Mouse (Mus musculus) small intestine, adult 2 months (tissue): ENCODE results near the gene Crip3. TPM values are rescaled to one million over a fixed set of nuclear protein-coding genes. Genes with fewer than 3 reads are reported as not detected.

Experiments
- H3K27ac ChIP-seq: fragments of 200-500 bp; 2 replicates; pipeline ENCODE4 v1.5.1; 2012; ENCODE audit warnings: low read depth, low read length, control low read depth, inconsistent platforms; ENCODE audit not compliant: insufficient read depth
- H3K27me3 ChIP-seq: fragments of 200-500 bp; 2 replicates; pipeline ENCODE4 v1.6.1; 2012; ENCODE audit warnings: mild to moderate bottlenecking, moderate library complexity, low read length, inconsistent platforms; ENCODE audit not compliant: control insufficient read depth, insufficient read depth
- H3K36me3 ChIP-seq: fragments of 200-500 bp; 2 replicates; pipeline ENCODE4 v1.6.1; 2012; ENCODE audit warnings: mild to moderate bottlenecking, low read length, control low read depth, inconsistent platforms; ENCODE audit not compliant: control insufficient read depth, insufficient read depth
- H3K4me1 ChIP-seq: fragments of 200-500 bp; 2 replicates; pipeline ENCODE4 v1.6.1; 2012; ENCODE audit warnings: low read length, inconsistent platforms, mixed read lengths; ENCODE audit not compliant: control insufficient read depth, insufficient read depth, insufficient read length
- H3K4me3 ChIP-seq: fragments of 200-500 bp; 2 replicates; pipeline ENCODE4 v1.5.1; 2012; ENCODE audit warnings: low read depth, mild to moderate bottlenecking, control low read depth, inconsistent platforms, low read length, moderate library complexity
- CTCF ChIP-seq: fragments of 200-500 bp; IDR thresholded peaks from 2 replicates; pipeline ENCODE4 v1.5.1; 2012; ENCODE audit warnings: low read depth, mild to moderate bottlenecking, control low read depth, inconsistent platforms, low read length, moderate library complexity, mixed read lengths; ENCODE audit not compliant: insufficient replicate concordance, insufficient read length; ENCODE audit errors: extremely low read depth
- POLR2A ChIP-seq: fragments of 200-500 bp; IDR thresholded peaks from 2 replicates; pipeline ENCODE4 v1.6.1; 2012; ENCODE audit warnings: low read depth, mild to moderate bottlenecking, control low read depth, inconsistent platforms, low read length, moderate library complexity
- WGBS: fragments of 180-500 bp; shearing (Covaris S2); methylation state at CpG from one replicate; pipeline ENCODE4 v1.1.7; 2018; 5-methylcytosine and 5-hydroxymethylcytosine counted together
- polyA plus RNA-seq: library from polyadenylated mRNA; depleted of rRNA; stranded (reverse); fragments of >200 nt; gene quantifications from 2 replicates; pipeline ENCODE4 v1.2.3, GENCODE M21; 2012

Crip3 gene
- polyA plus RNA-seq, 1 experiment, result not detected

- TF ChIP-seq CTCF (no peak), POLR2A (no peak)
- no peak overlapping the region for H3K27ac ChIP-seq
- peaks cover 38% of the 10 kb centered on the region for H3K27me3 ChIP-seq
- H3K4me1 ChIP-seq, result no peaks in the 10 kb centered on the region
- H3K4me3 ChIP-seq, result peak overlapping the region; percentile 10; the same call in 1 of the 2 replicates
- WGBS, result 2% methylated on average over 33 of the region's 33 CpGs
- H3K36me3 ChIP-seq, result no peaks in the 10 kb centered on the region
These were observed 26.5 kb downstream of the Crip3 start for GRCm38 (mm10) chr17:46455110-46455691.

DNA sequence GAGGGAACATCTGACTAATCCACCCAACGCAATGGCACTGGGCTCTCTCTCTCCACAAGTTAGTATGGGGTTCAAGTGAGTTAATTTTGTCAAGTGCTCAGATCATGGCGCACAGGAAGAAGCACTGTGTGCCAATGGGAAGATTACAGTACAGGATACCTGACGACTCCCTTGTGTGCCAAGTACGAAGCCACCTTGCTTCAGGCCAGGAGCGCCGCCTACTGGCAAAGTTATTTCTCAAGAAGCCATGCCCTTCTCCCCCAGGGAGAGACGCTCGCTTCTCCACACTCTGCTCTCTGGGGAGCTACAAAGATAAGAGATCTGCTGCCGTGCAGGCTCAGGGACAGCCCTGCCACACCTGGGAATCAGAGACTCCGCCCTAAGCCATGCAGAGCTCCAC, 29.1 kb downstream of the Crip3 start:
- Histone ChIP-seq H3K4me3 (no peak overlapping the region), H3K4me1 (peaks cover 6% of the 10 kb centered on the region), H3K36me3 (no peaks in the 10 kb centered on the region), H3K27me3 (peaks cover 41% of the 10 kb centered on the region), H3K27ac (no peak overlapping the region)
- TF ChIP-seq POLR2A (no peak), CTCF (peak; percentile 47; the same call in 1 of the 2 replicates)
- 8% methylated on average over 10 of the region's 10 CpGs for WGBS

DNA sequence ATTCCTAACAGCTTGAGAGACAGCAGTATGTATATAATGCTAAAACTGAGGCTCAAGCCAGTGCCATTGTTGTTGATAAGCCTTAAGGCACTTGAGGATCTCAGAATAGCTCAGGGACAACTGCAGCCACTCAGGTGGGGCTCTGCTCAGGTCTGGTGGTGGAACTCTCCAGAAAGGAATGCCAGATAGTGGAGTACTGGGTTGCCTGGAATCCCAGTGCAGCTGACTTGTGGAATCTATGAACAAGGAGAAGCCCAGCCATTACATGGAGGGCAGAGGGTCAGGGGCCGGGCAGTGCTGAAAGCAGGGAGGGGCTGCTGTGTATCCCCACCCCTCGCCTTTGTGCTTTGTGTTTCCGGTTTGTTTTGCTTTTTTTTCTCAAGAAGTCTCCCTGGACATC, 29.7 kb downstream of the Crip3 start:
- peaks cover 38% of the 10 kb centered on the region for H3K27me3 ChIP-seq
- H3K36me3 ChIP-seq, result no peaks in the 10 kb centered on the region
- TF ChIP-seq CTCF (no peak), POLR2A (no peak)
- H3K27ac ChIP-seq, result no peak overlapping the region
- WGBS, result 26% methylated on average over 3 of the region's 3 CpGs
- peaks cover 6% of the 10 kb centered on the region for H3K4me1 ChIP-seq
- H3K4me3 ChIP-seq, result no peak overlapping the region

DNA sequence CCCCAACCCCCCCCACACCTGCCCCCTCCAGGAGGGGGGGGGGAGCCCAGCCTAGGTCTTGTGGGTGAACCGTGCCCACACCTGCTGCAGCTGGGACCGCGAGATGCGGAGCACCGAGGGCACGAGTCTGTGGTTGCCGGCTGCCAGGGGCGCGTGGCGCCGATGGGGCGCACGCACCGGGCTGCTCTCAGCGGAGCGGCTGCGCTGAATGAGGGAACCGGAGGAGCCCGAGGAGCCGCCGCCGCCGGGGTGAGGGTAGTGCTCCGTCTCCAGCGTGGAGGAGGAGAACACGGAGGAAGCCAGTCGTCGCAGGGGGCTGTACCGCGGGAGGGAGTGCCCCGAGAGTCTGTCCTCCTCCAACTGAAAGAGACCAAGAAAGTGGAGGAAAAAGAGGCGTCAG, 31.9 kb downstream of the Crip3 start:
- H3K36me3 ChIP-seq, result no peaks in the 10 kb centered on the region
- TF ChIP-seq POLR2A (no peak), CTCF (no peak)
- H3K27me3 ChIP-seq, result peaks cover 18% of the 10 kb centered on the region

DNA sequence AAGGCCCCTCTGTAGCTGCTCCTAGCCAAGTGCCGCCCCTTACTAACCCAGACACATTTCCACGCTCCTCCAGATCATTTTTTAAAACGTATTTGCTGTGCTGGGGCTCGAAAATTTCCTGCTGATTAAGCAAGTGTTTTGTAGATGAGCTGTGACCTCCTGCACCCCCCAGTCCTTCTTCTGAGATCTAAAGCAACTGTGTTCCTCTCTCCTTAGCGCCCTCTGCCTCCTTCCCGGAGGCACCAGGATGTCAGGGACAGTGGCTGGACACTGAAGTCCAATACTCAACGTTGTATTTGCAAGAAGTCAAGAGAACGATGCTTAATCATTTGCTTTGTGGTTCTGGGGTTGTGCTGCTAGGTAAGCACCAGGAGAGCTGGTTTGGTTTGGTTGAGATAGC, 32.6 kb downstream of the Crip3 start:
- TF ChIP-seq CTCF, result no peak
- no peak for TF ChIP-seq POLR2A

More for the DNA sequence above, 31.9 kb downstream of the Crip3 start:
- peaks cover 6% of the 10 kb centered on the region for H3K4me1 ChIP-seq
- peak overlapping the region; percentile 25 for H3K4me3 ChIP-seq
- no peak overlapping the region for H3K27ac ChIP-seq
- whole genome bisulfite sequencing, result under 1% methylated on average over 32 of the region's 32 CpGs

GRCm38 (mm10) chr17:46462226-46462625, 33.5 kb downstream of the Crip3 start:
- Histone ChIP-seq H3K4me1 (peaks cover 6% of the 10 kb centered on the region), H3K27ac (no peak overlapping the region), H3K4me3 (no peak overlapping the region), H3K27me3 (peaks cover 11% of the 10 kb centered on the region), H3K36me3 (no peaks in the 10 kb centered on the region)
- 56% methylated on average over 5 of the region's 5 CpGs for WGBS
- TF ChIP-seq CTCF, result no peak

More for the DNA sequence above, 32.6 kb downstream of the Crip3 start:
- Histone ChIP-seq H3K4me1 (peaks cover 6% of the 10 kb centered on the region), H3K4me3 (peak overlapping the region; percentile 25; the same call in 1 of the 2 replicates), H3K36me3 (no peaks in the 10 kb centered on the region), H3K27me3 (peaks cover 12% of the 10 kb centered on the region), H3K27ac (no peak overlapping the region)
- 8% methylated on average over 8 of the region's 8 CpGs for WGBS

DNA sequence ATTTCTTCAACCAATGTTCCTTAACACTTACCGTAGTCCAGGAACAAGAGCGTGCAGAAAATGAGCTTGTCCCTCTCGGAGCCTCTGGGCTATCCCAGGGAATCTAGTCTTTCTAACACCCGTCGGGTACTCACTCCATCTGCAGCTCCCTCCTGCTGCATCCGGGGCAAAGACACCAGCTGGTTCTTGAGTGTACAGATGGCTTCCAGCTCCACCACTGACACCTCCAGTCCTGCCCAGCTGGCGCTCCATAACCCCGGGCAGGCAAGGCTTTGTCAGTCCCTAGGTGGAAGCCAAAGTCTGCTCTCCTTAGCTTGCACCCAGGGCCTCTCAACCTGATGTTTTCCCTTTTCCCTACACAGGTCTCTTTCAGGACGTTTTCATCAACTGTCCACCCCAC, 39.1 kb downstream of the Crip3 start:
- Histone ChIP-seq H3K4me1 (no peaks in the 10 kb centered on the region), H3K27ac (no peak overlapping the region), H3K27me3 (no peaks in the 10 kb centered on the region), H3K36me3 (no peaks in the 10 kb centered on the region), H3K4me3 (no peak overlapping the region)
- TF ChIP-seq POLR2A (no peak), CTCF (no peak)
- 76% methylated on average over 9 of the region's 9 CpGs for WGBS

GRCm38 (mm10) chr17:46476601-46477000, 47.9 kb downstream of the Crip3 start:
- H3K4me3 ChIP-seq, result no peak overlapping the region
- H3K36me3 ChIP-seq, result no peaks in the 10 kb centered on the region
- no peaks in the 10 kb centered on the region for H3K4me1 ChIP-seq
- WGBS, result 51% methylated on average over 8 of the region's 8 CpGs
- TF ChIP-seq POLR2A (no peak), CTCF (no peak)
- H3K27me3 ChIP-seq, result no peaks in the 10 kb centered on the region
- H3K27ac ChIP-seq, result no peak overlapping the region
